23 mouse cellular contexts compared by ENCODE assay signal in genomic region chr11:58614526-58614925, GRCm38 (mm10). TPM values are rescaled to one million over a fixed set of nuclear protein-coding genes. Genes with fewer than 3 reads are reported as not detected.
DNase-seq lines count a peak whose midpoint lies in the region; ATAC-seq and TF ChIP-seq lines count a peak whose summit lies in the region.
"Had no signal": no experiment of that assay in that cellular context is flagged by ENCODE, and none has a peak within 500 bp of the region (broad histone marks: within the 10 kb centered on the region; RNA-seq: fewer than 3 reads in every experiment).

No protein-coding gene starts in this region.

- H3K4me3 ChIP-seq in kidney, adult 2 months (ENCODE audit: insufficient read depth, low read depth, low read length): no peak overlapping the region
- no peak overlapping the region for H3K4me3 ChIP-seq in kidney, embryonic 16.5 days (ENCODE audit: low read length)
- H3K4me3 ChIP-seq in stomach, embryonic 16.5 days (replicated peaks; ENCODE audit: low read length): no peak overlapping the region
- H3K4me3 ChIP-seq: erythroblast, embryonic 14.5 days; forebrain, embryonic 15.5 days; megakaryocyte, embryonic 14.5 days had no signal

- no peaks in the 10 kb centered on the region for H3K27me3 ChIP-seq in kidney, adult 2 months (replicated peaks; ENCODE audit: control insufficient read depth, insufficient read depth, low read length)
- no peaks in the 10 kb centered on the region for H3K27me3 ChIP-seq in kidney, embryonic 16.5 days (ENCODE audit: insufficient read depth, low read length)
- no peaks in the 10 kb centered on the region for H3K27me3 ChIP-seq in stomach, embryonic 16.5 days (ENCODE audit: control insufficient read depth, insufficient read depth, low read length)
- H3K27me3 ChIP-seq: forebrain, embryonic 15.5 days had no signal

- no peak for ATAC-seq in kidney, embryonic 16.5 days (ENCODE audit: low FRiP score, low TSS enrichment)
- peak; percentile 46; the same call in 1 of the 2 replicates for ATAC-seq in stomach, embryonic 16.5 days (ENCODE audit: insufficient read depth, low FRiP score)
- ATAC-seq: forebrain, embryonic 15.5 days; midbrain, embryonic 16.5 days had no signal

- H3K9me3 ChIP-seq in kidney, embryonic 16.5 days (ENCODE audit: low read length): no peaks in the 10 kb centered on the region
- H3K9me3 ChIP-seq in stomach, embryonic 16.5 days (replicated peaks; ENCODE audit: control insufficient read depth, low read length): no peaks in the 10 kb centered on the region
- H3K9me3 ChIP-seq: forebrain, embryonic 15.5 days; megakaryocyte, embryonic 14.5 days had no signal

- DNase-seq in kidney, adult 2 months: peak; percentile 24
- DNase-seq in retina, embryonic 14.5 days (ENCODE audit: low spot score): peak; percentile 14
- no peak for DNase-seq in retina, postnatal 1 day
- peak; percentile 17 for DNase-seq in kidney, postnatal 10 days
- no peak for DNase-seq in gastrocnemius, postnatal 25 days
- no peak for DNase-seq in heart, postnatal 25 days (ENCODE audit: low spot score)
- DNase-seq: heart, postnatal 14 days; layer of hippocampus, postnatal 36 days; thymus, postnatal 4 days had no signal

- no peaks in the 10 kb centered on the region for H3K4me1 ChIP-seq in kidney, adult 2 months (ENCODE audit: control insufficient read depth, insufficient read depth, low read length)
- H3K4me1 ChIP-seq in kidney, embryonic 16.5 days (ENCODE audit: insufficient read depth, low read length): no peaks in the 10 kb centered on the region
- peaks cover 11% of the 10 kb centered on the region; the same call in 1 of the 2 replicates for H3K4me1 ChIP-seq in stomach, embryonic 16.5 days (ENCODE audit: control insufficient read depth, insufficient read depth, low read length)

- H3K4me2 ChIP-seq in kidney, embryonic 16.5 days (replicated peaks; ENCODE audit: low read depth, low read length): no peak overlapping the region
- H3K4me2 ChIP-seq in stomach, embryonic 16.5 days (ENCODE audit: low read depth, low read length): no peak overlapping the region
- H3K4me2 ChIP-seq: forebrain, embryonic 15.5 days; heart, embryonic 11.5 days had no signal

- TF ChIP-seq POLR2A in kidney, adult 2 months (IDR thresholded peaks at IDR 0.05; ENCODE audit: low read depth, low read length): no peak

- no peaks in the 10 kb centered on the region for H3K36me3 ChIP-seq in kidney, adult 2 months (ENCODE audit: control insufficient read depth, insufficient read depth, low read length)
- H3K36me3 ChIP-seq in kidney, embryonic 16.5 days (ENCODE audit: insufficient read depth, low read length): no peaks in the 10 kb centered on the region
- H3K36me3 ChIP-seq in stomach, embryonic 16.5 days (ENCODE audit: control insufficient read depth, insufficient read depth, low read length): no peaks in the 10 kb centered on the region
- H3K36me3 ChIP-seq: forebrain, embryonic 15.5 days had no signal

- no peak for TF ChIP-seq CTCF in kidney, adult 2 months (conservative IDR thresholded peaks at IDR 0.05; ENCODE audit: insufficient read depth, insufficient read length, low read depth, low read length)

- H3K27ac ChIP-seq in kidney, adult 2 months (ENCODE audit: insufficient read depth, low read depth, low read length): no peak overlapping the region
- no peak overlapping the region for H3K27ac ChIP-seq in kidney, embryonic 16.5 days (ENCODE audit: low read length)
- H3K27ac ChIP-seq in stomach, embryonic 16.5 days (ENCODE audit: low read length): no peak overlapping the region
- H3K27ac ChIP-seq: forebrain, embryonic 15.5 days; liver, embryonic 14.5 days had no signal

- no peak overlapping the region for H3K9ac ChIP-seq in kidney, embryonic 16.5 days (replicated peaks; ENCODE audit: low read length)
- no peak overlapping the region for H3K9ac ChIP-seq in stomach, embryonic 16.5 days (ENCODE audit: low read length)
- H3K9ac ChIP-seq: forebrain, embryonic 15.5 days; liver, embryonic 14.5 days had no signal

- intact Hi-C loops in heart, postnatal 25 days (cut with DNase I): no loop called here

RNA-seq across cellular contexts. Expression of gene 2210407C18Rik, which starts 1.3 kb away (rescaled TPM):
- not detected in 2 replicates for polyA plus RNA-seq in kidney, adult 2 months (2012; rRNA removed)
- not detected in 2 replicates for polyA plus RNA-seq in kidney, embryonic 16.5 days (2015; fragmentation: Nextera tagmentation; extraction: Ambion mirVana)
- 4.2 and 15.4 TPM in 2 replicates for polyA plus RNA-seq in stomach, embryonic 16.5 days (2015; fragmentation: Nextera tagmentation; extraction: Ambion mirVana)
- total RNA-seq in gastrocnemius, postnatal 25 days (2021): not detected
- total RNA-seq in heart, postnatal 25 days (2021): 10 to 100 TPM in 1 of 2 experiments, 1 to 10 TPM in 1; 8.1 to 18.7 TPM
- total RNA-seq: common myeloid progenitor, adult 5-6 weeks; ES-E14; gastrocnemius, postnatal 4 days; layer of hippocampus, adult 18-20 months; layer of hippocampus, postnatal 36 days; left cerebral cortex, postnatal 36 days had no signal
- polyA plus RNA-seq: embryonic facial prominence, embryonic 11.5 days; erythroblast, embryonic 14.5 days; forebrain, embryonic 15.5 days; heart, embryonic 11.5 days; liver, embryonic 14.5 days; midbrain, embryonic 16.5 days had no signal

RNA-seq across cellular contexts. Expression of gene Olfr323, which starts 15.8 kb away (rescaled TPM):
- not detected in 2 replicates for polyA plus RNA-seq in kidney, adult 2 months (2012; rRNA removed)
- polyA plus RNA-seq in kidney, embryonic 16.5 days (2015; fragmentation: Nextera tagmentation; extraction: Ambion mirVana): not detected in 2 replicates
- polyA plus RNA-seq in stomach, embryonic 16.5 days (2015; fragmentation: Nextera tagmentation; extraction: Ambion mirVana): 0.17 TPM in 1 of 2 replicates, not detected in the other
- not detected for total RNA-seq in gastrocnemius, postnatal 25 days (2021)
- total RNA-seq in heart, postnatal 25 days (2021): not detected
- total RNA-seq: common myeloid progenitor, adult 5-6 weeks; ES-E14; gastrocnemius, postnatal 4 days; heart, postnatal 14 days; layer of hippocampus, postnatal 36 days; left cerebral cortex, postnatal 36 days had no signal
- polyA plus RNA-seq: embryonic facial prominence, embryonic 11.5 days; forebrain, embryonic 15.5 days; heart, embryonic 11.5 days; liver, embryonic 14.5 days; midbrain, embryonic 16.5 days had no signal

RNA-seq across cellular contexts. Expression of gene Olfr324, which starts 19.6 kb away (rescaled TPM):
- not detected in 2 replicates for polyA plus RNA-seq in kidney, adult 2 months (2012; rRNA removed)
- not detected in 2 replicates for polyA plus RNA-seq in kidney, embryonic 16.5 days (2015; fragmentation: Nextera tagmentation; extraction: Ambion mirVana)
- polyA plus RNA-seq in stomach, embryonic 16.5 days (2015; fragmentation: Nextera tagmentation; extraction: Ambion mirVana): not detected in 2 replicates
- not detected for total RNA-seq in gastrocnemius, postnatal 25 days (2021)
- not detected for total RNA-seq in heart, postnatal 25 days (2021)
- total RNA-seq: common myeloid progenitor, adult 5-6 weeks; ES-E14; gastrocnemius, postnatal 4 days; heart, postnatal 14 days; layer of hippocampus, adult 18-20 months; layer of hippocampus, postnatal 36 days; left cerebral cortex, postnatal 36 days had no signal
- polyA plus RNA-seq: embryonic facial prominence, embryonic 11.5 days; erythroblast, embryonic 14.5 days; forebrain, embryonic 15.5 days; heart, embryonic 11.5 days; liver, embryonic 14.5 days had no signal

RNA-seq across cellular contexts. Expression of gene Trim58, which starts 25.7 kb away (rescaled TPM):
- polyA plus RNA-seq in kidney, adult 2 months (2012; rRNA removed): not detected in 2 replicates
- 0.10 TPM in 1 of 2 replicates, not detected in the other for polyA plus RNA-seq in kidney, embryonic 16.5 days (2015; fragmentation: Nextera tagmentation; extraction: Ambion mirVana)
- polyA plus RNA-seq in stomach, embryonic 16.5 days (2015; fragmentation: Nextera tagmentation; extraction: Ambion mirVana): 0.66 and 0.67 TPM in 2 replicates
- total RNA-seq in gastrocnemius, postnatal 25 days (2021): not detected
- under 1 TPM in 1 of 2 experiments, not detected in 1; 0.10 TPM for total RNA-seq in heart, postnatal 25 days (2021)
- total RNA-seq: ES-E14; layer of hippocampus, adult 18-20 months; layer of hippocampus, postnatal 36 days; left cerebral cortex, postnatal 36 days had no signal
- polyA plus RNA-seq: forebrain, embryonic 15.5 days had no signal

RNA-seq across cellular contexts. Expression of gene Olfr325, which starts 37.0 kb away (rescaled TPM):
- polyA plus RNA-seq in kidney, adult 2 months (2012; rRNA removed): not detected in 2 replicates
- not detected in 2 replicates for polyA plus RNA-seq in kidney, embryonic 16.5 days (2015; fragmentation: Nextera tagmentation; extraction: Ambion mirVana)
- polyA plus RNA-seq in stomach, embryonic 16.5 days (2015; fragmentation: Nextera tagmentation; extraction: Ambion mirVana): not detected in 2 replicates
- not detected for total RNA-seq in gastrocnemius, postnatal 25 days (2021)
- total RNA-seq in heart, postnatal 25 days (2021): not detected
- total RNA-seq: common myeloid progenitor, adult 5-6 weeks; ES-E14; gastrocnemius, postnatal 4 days; heart, postnatal 14 days; layer of hippocampus, adult 18-20 months; layer of hippocampus, postnatal 36 days; left cerebral cortex, postnatal 36 days had no signal
- polyA plus RNA-seq: embryonic facial prominence, embryonic 11.5 days; erythroblast, embryonic 14.5 days; forebrain, embryonic 15.5 days; heart, embryonic 11.5 days; liver, embryonic 14.5 days; midbrain, embryonic 16.5 days had no signal

Comparison
In these comparisons a context has a peak if more than half of its experiments do, and no peak if none do; other contexts are left out.
1. DNase-seq: peak in kidney, adult 2 months (single experiment), retina, embryonic 14.5 days (single experiment) and kidney, postnatal 10 days (single experiment); none in retina, postnatal 1 day (single experiment), gastrocnemius, postnatal 25 days (single experiment) and heart, postnatal 25 days (single experiment).